Mouse (Mus musculus) retina, adult 2 months (tissue): ENCODE measurements around the gene Lax1.
A peak's percentile ranks its signal among the peaks of the same experiment; 100 is the strongest.
"Not testable (repeated sequence)": the region's sequence is repeated elsewhere in the genome, so short reads cannot be mapped to it uniquely, and the experiment has no call there.

Experiments used
- DNase-seq: peaks from one replicate; pipeline ENCODE4 v3.0.0-alpha.2; 2012; ENCODE audit warnings: low read depth, low spot score

The Lax1 gene

GRCm38 (mm10) chr1:133688301-133688700, 1.6 kb downstream of the Lax1 start:
- DNase-seq: no peak

DNA sequence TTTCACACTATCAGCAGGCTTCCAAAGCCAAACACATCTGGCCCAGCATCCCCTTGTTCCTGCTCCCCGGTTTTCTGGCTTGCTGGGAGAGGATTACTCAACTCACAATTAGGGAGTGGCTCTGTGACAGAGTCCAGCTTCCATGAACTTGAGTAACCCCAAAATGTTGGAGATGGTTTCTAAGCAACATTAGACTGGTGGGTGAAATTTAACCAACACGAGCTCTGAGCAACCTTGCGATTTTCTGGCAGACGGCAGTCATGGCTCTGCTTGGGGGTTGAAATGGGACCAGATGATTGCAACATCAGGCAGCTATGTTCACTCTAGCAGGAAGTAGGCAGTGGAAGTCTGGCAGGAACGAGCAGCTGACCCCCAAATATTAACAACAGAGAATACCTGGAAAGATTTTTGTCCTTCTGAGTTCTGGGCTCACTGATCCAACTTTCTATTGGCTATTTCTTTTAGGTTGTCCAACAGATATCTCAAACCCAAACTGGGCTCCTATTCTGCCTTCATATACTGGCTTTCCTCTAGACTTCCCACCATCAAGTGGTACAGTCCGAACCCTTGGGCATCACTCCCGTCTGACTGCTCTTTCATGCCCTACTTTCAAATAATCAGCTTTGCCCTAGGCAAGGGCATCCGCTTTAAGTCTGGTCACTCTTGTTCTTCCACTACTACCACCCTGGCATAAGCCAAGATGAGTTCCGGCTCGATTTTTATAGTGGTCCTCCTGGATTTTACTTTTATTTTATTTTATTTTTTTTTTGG, 4.0 kb downstream of the Lax1 start:
- DNase-seq: peak; percentile 13

- DNase-seq: no peak
Measured at GRCm38 (mm10) chr1:133671801-133672200, 18.1 kb downstream of the Lax1 start.

DNA sequence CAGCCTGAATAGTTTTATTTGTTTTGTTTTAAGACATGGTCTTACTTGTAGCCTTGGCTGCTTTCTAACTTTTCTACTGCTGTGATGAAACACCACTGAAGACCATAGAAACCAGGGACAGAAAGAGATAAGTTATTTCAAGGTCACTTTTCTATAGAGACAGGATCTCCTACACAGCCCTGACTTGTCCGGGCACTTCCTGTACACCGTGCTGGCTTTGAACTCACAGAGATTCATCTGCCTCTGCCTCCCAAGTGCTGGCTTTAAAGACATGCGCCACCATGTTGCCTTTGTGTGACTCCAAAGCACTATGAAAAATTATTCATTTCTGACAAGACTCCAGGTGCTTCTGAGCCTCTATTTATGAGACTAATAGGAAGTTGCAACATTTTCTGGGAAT, 18.6 kb downstream of the Lax1 start:
- DNase-seq: no peak

- DNase-seq: no peak
Measured at GRCm38 (mm10) chr1:133670776-133671175, 19.1 kb downstream of the Lax1 start.

DNA sequence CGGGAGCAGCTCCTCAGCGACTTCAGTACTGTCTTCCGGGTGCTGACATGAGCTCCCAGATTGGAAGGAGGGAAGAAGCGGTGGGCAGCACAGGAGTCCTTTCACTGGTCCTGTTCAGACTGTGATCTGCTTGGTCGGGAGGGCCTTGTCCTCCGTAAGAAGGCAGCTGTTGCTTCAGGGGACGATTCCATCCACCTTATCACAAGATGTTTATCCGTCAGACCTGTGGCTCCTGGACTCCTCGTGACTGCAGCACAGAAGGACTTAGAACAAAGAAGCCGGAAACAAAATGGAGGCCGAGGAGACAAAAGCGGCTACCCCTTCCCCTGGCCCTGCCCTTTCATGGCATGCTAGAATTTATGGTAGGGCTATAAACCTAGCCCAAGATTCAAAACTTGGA, 19.7 kb downstream of the Lax1 start:
- no peak for DNase-seq

- no peak for DNase-seq
Measured at GRCm38 (mm10) chr1:133668618-133669017, 21.3 kb downstream of the Lax1 start.

DNA sequence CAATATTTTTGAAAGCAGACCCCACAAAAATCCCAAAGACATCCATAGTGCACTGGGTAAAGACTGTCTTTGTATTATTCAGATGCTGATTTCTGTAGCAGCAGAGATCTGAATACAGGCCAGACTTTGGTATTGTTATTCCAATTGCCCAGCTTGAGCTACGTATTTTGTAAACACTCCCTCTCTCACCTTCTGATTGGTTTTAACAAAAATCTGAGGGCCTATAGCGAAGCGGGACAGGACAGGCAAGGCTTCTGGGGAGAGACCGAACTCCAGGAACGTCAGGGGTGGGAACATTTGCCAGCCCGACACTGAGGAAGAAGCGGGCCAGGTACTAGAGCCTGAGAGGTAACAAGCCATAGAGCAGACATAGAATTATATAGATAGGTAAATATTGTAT, 22.2 kb downstream of the Lax1 start:
- no peak for DNase-seq

- DNase-seq: not testable (repeated sequence)
Measured at GRCm38 (mm10) chr1:133665713-133666112, 24.2 kb downstream of the Lax1 start.

GRCm38 (mm10) chr1:133664203-133664970, 25.5 kb downstream of the Lax1 start:
- DNase-seq: no peak

GRCm38 (mm10) chr1:133663427-133663826, 26.5 kb downstream of the Lax1 start:
- no peak for DNase-seq

DNA sequence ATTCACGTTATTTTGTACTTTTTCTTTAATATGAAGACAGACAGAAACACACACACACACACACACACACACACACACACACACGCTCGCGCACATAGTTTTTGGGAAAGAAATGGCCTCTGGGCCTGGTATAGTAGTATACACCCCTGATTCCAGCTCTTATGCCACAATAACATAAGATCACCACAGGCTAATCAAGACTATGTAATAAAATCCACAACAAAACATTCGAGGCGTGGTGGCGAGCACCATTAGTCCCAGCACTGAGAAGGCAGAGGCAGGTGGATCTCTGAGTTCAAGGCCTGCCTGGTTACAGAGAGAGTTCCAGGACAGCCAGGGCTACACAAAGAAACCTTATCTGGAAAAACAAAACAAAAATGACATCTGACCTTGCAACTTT, 27.0 kb downstream of the Lax1 start:
- DNase-seq: no peak

DNA sequence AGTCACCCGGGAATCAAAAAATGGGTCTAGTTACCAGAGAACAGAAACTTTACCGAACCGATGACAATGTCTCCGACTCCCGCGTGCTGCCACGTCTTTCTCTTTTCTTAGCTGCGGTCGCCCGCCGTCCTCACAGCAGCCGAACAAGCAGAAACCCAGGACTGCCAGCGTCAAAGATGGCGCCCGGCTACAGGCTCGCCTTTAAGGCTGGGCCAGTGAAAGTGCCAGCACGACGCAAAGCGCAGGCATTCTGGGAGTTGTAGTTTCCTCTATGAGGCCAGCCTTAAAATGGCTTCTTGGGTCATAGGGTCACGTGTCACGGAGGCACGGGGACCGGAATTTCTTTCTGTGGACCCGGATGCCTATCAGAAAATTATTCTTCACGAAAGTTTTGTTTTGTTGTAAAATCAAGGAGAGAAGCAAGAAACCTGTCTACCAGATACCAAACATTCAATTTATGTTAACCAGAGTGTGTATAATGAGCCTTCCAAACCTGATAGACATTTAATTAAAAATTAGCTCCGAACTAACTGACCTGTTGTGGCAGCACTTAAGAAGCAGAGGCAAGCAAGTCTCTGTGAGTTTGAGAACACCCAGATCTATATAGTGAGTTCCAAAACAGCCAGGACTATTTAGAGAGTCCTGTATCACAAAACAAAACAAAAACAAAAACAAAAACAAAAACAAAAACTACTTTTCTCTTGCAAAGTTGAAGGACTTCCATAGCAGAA, 28.5 kb downstream of the Lax1 start, which contains the start of gene Gm38394:
Gene Gm38394 (minus strand): TSS at position 116 of the 731 bp plus-strand sequence.
- DNase-seq: peak; percentile 87

- DNase-seq: peak; percentile 20
Measured at GRCm38 (mm10) chr1:133660466-133661202, 29.3 kb downstream of the Lax1 start, which contains the start of gene Zbed6. Gene Zbed6, minus strand, starts transcription at chr1:133660885.

- no peak for DNase-seq
Measured at GRCm38 (mm10) chr1:133658878-133659277, 31.0 kb downstream of the Lax1 start.

DNA sequence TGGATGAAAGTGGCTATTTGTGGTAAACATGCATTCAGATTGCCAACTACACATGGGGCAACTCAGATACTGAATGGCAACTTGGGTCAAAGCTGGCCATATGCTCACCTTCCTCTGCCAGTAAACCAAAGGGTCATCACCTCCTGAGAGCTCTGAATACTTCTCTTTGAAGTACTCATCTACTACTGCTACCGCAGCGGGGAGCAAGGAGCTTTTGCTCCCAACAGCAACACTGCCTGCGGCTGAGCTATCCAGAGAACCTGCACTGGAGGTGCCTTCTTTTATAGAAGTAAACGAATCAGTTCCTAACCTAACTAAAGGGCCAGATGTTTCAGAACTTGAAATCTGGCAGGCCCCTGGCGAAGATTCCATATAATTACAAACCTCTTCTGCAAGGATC, 33.1 kb downstream of the Lax1 start:
- DNase-seq: no peak

DNA sequence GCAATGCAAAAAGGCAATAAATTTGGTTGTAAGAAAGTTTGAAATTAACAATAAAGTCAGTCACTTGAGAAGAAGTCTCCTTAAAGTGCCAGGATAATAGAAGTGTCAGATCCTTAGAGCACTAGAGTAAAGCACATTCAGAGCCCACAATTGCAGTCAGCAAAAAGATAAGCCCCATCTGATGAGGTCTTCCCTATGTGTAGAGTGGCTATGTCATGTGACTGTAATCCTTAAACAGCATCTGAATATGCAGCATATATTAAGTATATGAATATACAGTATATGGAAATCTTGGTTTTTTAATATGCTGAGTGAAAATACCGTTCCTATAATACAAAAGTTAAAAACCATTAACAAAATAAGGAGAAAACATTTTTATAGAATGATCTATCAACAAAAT, 36.9 kb downstream of the Lax1 start:
- no peak for DNase-seq

- DNase-seq: no peak
Measured at GRCm38 (mm10) chr1:133650288-133651055, 39.4 kb downstream of the Lax1 start.

DNA sequence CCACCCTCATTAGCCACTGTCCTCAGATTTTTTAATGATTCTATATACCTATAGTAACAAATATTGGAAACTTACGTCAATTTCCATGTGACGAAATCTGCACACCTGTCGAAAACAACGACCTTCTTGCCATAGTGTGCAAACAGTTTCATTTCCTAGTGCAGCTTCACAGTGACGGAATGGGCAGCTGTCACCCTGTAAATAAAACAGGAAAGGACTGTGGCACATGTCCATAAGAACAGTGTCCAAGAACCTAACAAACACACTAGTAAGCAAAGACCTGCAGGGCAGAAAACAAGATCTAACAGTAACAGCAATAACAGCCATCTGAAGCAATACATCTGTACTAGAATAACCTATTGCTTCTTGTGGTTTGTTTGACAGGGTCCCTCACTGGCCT, 44.3 kb downstream of the Lax1 start:
- no peak for DNase-seq

- DNase-seq: no peak
Measured at GRCm38 (mm10) chr1:133641163-133641562, 48.7 kb downstream of the Lax1 start.

DNA sequence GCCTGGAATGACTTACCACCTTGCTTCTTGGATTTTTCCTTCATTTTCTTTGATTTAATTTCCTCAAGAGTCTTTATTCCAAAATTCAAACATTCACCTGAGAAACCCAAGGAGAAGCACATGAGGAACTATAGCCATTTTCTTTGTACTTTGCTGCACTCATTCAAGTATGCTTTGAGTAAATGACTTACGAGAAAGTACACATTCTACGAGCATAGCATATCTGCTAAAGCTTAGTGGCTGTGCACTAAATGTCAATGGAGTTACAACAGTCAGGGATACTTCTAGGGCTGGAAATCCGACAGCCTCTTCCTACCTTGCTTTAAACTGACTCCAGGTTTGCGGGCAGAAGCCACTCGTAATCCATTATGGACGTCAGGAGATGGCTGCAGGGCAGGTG, 51.4 kb downstream of the Lax1 start:
- DNase-seq: no peak
